Mouse (Mus musculus) myocyte (in vitro differentiated cells): ENCODE data around the gene Mgat3. TPM values are rescaled to one million over a fixed set of nuclear protein-coding genes. Genes with fewer than 3 reads are reported as not detected.

Experiments used
- H3K27me3 ChIP-seq: one replicate; pipeline ENCODE4 v1.6.1; 2011; ENCODE audit not compliant: control insufficient read depth, insufficient read depth, insufficient read length
- H3K36me3 ChIP-seq: one replicate; pipeline ENCODE4 v1.6.1; 2011; ENCODE audit not compliant: control insufficient read depth, insufficient read depth
- H3K4me2 ChIP-seq: one replicate; pipeline ENCODE4 v1.6.1; 2011; ENCODE audit warnings: low read depth, control low read depth
- H3K4me3 ChIP-seq: one replicate; pipeline ENCODE4 v1.5.1; 2011; ENCODE audit warnings: mild to moderate bottlenecking, control low read depth, moderate library complexity
- H3K79me2 ChIP-seq: one replicate; pipeline ENCODE4 v1.6.1; 2011; ENCODE audit not compliant: control insufficient read depth, insufficient read depth
- H3ac ChIP-seq: one replicate; pipeline ENCODE4 v1.6.1; 2011; ENCODE audit not compliant: control insufficient read depth, insufficient read length
- CEBPB ChIP-seq: IDR thresholded peaks from 2 replicates; pipeline ENCODE4 v1.6.1; 2011; ENCODE audit warnings: mild to moderate bottlenecking, moderate library complexity; ENCODE audit not compliant: poor library complexity, insufficient read depth, severe bottlenecking
- E2F4 ChIP-seq: IDR thresholded peaks from one replicate; pipeline ENCODE4 v1.6.1; 2011; ENCODE audit warnings: mild to moderate bottlenecking, control low read depth, moderate library complexity; ENCODE audit not compliant: insufficient read depth
- MAX ChIP-seq: IDR thresholded peaks from one replicate; pipeline ENCODE4 v1.6.1; 2011; ENCODE audit warnings: low read depth, mild to moderate bottlenecking, control low read depth
- MYOD1 ChIP-seq, 3 experiments: IDR thresholded peaks; one replicate each; pipeline ENCODE4 v1.6.1; 2011; ENCODE audit warnings: control low read depth in 2 of 3, low read depth in 2 of 3, mild to moderate bottlenecking in 2 of 3, moderate library complexity in 1 of 3; ENCODE audit not compliant: insufficient read length in 2 of 3, control insufficient read depth in 1 of 3
- MYOG ChIP-seq, 3 experiments: IDR thresholded peaks; one replicate each; pipeline ENCODE4 v1.6.1; 2011; ENCODE audit warnings: control low read depth in 2 of 3, low read depth in 2 of 3, mild to moderate bottlenecking in 2 of 3; ENCODE audit not compliant: insufficient read length in 2 of 3, control insufficient read depth in 1 of 3, insufficient read depth in 1 of 3
- POLR2A ChIP-seq: IDR thresholded peaks from one replicate; pipeline ENCODE4 v1.6.1; 2011; ENCODE audit warnings: low read depth, mild to moderate bottlenecking, control low read depth, moderate library complexity; ENCODE audit not compliant: insufficient read length
- POLR2AphosphoS2 ChIP-seq: IDR thresholded peaks from one replicate; pipeline ENCODE4 v1.6.1; 2011; ENCODE audit warnings: low read depth, control low read depth; ENCODE audit not compliant: insufficient read length
- REST ChIP-seq: IDR thresholded peaks from one replicate; pipeline ENCODE4 v1.6.1; 2011; ENCODE audit warnings: mild to moderate bottlenecking, control low read depth, moderate library complexity; ENCODE audit not compliant: insufficient read depth, insufficient read length
- SRF ChIP-seq: IDR thresholded peaks from one replicate; pipeline ENCODE4 v1.6.1; 2011; ENCODE audit warnings: low read depth; ENCODE audit not compliant: control insufficient read depth, insufficient read length
- TCF12 ChIP-seq: IDR thresholded peaks from one replicate; pipeline ENCODE4 v1.6.1; 2011; ENCODE audit warnings: mild to moderate bottlenecking, control low read depth; ENCODE audit not compliant: poor library complexity, insufficient read depth, severe bottlenecking
- TCF3 ChIP-seq: IDR thresholded peaks from one replicate; pipeline ENCODE4 v1.6.1; 2011; ENCODE audit warnings: low read depth, control low read depth; ENCODE audit not compliant: insufficient read length
- USF1 ChIP-seq: IDR thresholded peaks from one replicate; pipeline ENCODE4 v1.6.1; 2011; ENCODE audit warnings: low read depth, mild to moderate bottlenecking, control low read depth, moderate library complexity
- polyA plus RNA-seq: library from polyadenylated mRNA; unstranded; fragments of >200 nt; fragmentation: generic; extraction: Trizol; gene quantifications from one replicate; pipeline ENCODE4 v1.2.1, GENCODE M21; 2012; ENCODE audit warnings: missing spikeins

Gene Mgat3
- polyA plus RNA-seq, 1 experiment: 9.7 TPM

GRCm38 (mm10) chr15:80216480-80216820, 42.9 kb downstream of the Mgat3 start:
- H3K27me3 ChIP-seq: no peaks in the 10 kb centered on the region
- H3ac ChIP-seq: no peak overlapping the region
- H3K36me3 ChIP-seq: no peaks in the 10 kb centered on the region
- no peak overlapping the region for H3K4me3 ChIP-seq
- no peak overlapping the region for H3K4me2 ChIP-seq
- no peaks in the 10 kb centered on the region for H3K79me2 ChIP-seq
- TF ChIP-seq MAX (no peak), REST (no peak), CEBPB (no peak), E2F4 (no peak), USF1 (no peak), POLR2A (no peak), POLR2AphosphoS2 (no peak), MYOG (IDR thresholded peaks at IDR 0.05; ENCODE audit: control insufficient read depth in 1 of 3, insufficient read depth in 1 of 3, insufficient read length in 2 of 3, low read depth in 2 of 3) (no peak), SRF (no peak), TCF3 (no peak)

DNA sequence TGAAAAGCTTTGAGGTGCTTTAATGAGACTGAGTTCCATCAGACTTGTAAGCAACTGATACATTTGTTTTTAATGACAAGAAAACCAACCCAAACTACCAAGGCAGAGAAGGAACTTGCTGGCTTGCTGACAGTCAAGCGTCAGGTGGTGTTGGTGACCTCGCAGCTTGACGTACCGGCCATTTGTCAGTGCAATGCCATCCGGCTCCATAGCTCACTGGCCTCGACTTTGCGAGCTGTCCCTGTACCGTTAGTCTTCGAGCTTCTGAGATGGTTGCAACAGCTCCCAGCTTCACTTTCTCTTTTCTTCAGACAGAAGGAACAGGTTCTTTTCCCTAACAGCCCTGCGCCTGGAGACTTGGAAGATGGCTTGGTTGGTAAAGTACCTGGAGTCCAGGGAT, 44.0 kb downstream of the Mgat3 start:
- no peaks in the 10 kb centered on the region for H3K79me2 ChIP-seq
- H3K27me3 ChIP-seq: no peaks in the 10 kb centered on the region
- no peak overlapping the region for H3ac ChIP-seq
- H3K36me3 ChIP-seq: no peaks in the 10 kb centered on the region
- no peak for TF ChIP-seq SRF
- TF ChIP-seq MYOG (IDR thresholded peaks at IDR 0.05; ENCODE audit: control insufficient read depth in 1 of 3, insufficient read depth in 1 of 3, insufficient read length in 2 of 3, low read depth in 2 of 3): no peak
- TF ChIP-seq USF1: no peak
- no peak for TF ChIP-seq CEBPB
- TF ChIP-seq POLR2AphosphoS2: no peak
- TF ChIP-seq POLR2A: no peak
- TF ChIP-seq TCF12: no peak
- TF ChIP-seq MAX: no peak
- TF ChIP-seq REST: no peak
- no peak for TF ChIP-seq MYOD1 (IDR thresholded peaks at IDR 0.05; ENCODE audit: control insufficient read depth in 1 of 3, insufficient read length in 2 of 3, low read depth in 2 of 3)
- TF ChIP-seq E2F4: no peak
- no peak for TF ChIP-seq TCF3
- H3K4me2 ChIP-seq: no peak overlapping the region
- no peak overlapping the region for H3K4me3 ChIP-seq

- Histone ChIP-seq H3K4me3 (peak overlapping the region; percentile 3), H3K27me3 (no peaks in the 10 kb centered on the region), H3K79me2 (no peaks in the 10 kb centered on the region), H3ac (no peak overlapping the region), H3K4me2 (peak overlapping the region; percentile 73), H3K36me3 (no peaks in the 10 kb centered on the region)
- TF ChIP-seq TCF3: no peak
- TF ChIP-seq REST: no peak
- peak; percentile 50 for TF ChIP-seq POLR2A
- TF ChIP-seq MYOD1 (IDR thresholded peaks at IDR 0.05; ENCODE audit: control insufficient read depth in 1 of 3, insufficient read length in 2 of 3, low read depth in 2 of 3): no peak
- no peak for TF ChIP-seq MYOG (IDR thresholded peaks at IDR 0.05; ENCODE audit: control insufficient read depth in 1 of 3, insufficient read depth in 1 of 3, insufficient read length in 2 of 3, low read depth in 2 of 3)
- peak; percentile 62 for TF ChIP-seq POLR2AphosphoS2
- no peak for TF ChIP-seq E2F4
- TF ChIP-seq USF1: no peak
- no peak for TF ChIP-seq CEBPB
- TF ChIP-seq MAX: peak; percentile 26
- no peak for TF ChIP-seq TCF12
These were observed 45.7 kb downstream of the Mgat3 start for GRCm38 (mm10) chr15:80219211-80219610.

DNA sequence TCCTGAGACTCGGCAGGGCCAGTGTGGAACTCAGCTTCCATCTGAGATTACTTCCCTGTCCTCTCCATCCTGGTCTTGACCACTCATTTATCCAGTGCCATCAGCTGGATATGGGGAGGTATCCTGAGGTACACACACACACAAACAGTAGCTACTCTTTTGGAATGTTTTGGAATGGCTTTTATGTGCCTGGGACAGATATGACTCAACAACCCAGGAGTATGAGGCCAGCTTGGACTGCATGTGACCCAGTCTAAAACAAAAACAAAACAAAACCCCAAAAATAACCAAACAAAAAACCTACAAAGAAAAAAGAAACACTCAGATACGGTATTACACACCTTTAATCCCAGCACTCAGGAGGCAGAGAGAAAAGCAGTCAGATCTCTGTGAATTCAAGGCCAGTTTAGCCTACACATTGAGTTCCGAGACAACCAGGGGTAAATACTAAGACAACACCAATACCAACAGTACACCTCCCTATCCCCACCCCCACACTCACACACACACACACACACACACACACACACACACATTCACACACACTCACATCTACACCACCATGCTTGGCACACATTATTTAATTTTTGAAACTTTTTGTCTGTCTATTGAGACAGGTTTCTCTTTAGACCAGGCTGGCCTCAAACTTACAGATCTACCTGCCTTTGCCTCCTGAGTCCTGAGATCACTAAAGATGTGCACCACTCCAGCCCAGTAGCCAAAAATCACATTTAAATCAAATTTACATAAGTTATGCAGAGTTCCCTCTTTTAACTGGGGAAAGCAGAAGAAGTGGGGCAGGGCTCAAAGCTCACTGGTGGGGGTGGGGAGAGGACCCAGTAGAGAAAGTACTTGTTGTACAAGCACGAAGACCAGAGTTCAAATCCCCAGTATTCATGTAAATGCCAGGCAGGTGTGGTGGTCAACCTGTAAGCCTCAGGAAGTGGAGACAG, 46.5 kb downstream of the Mgat3 start:
- peak overlapping the region; percentile 3 for H3K4me3 ChIP-seq
- no peaks in the 10 kb centered on the region for H3K79me2 ChIP-seq
- peak overlapping the region; percentile 73 for H3K4me2 ChIP-seq
- H3ac ChIP-seq: no peak overlapping the region
- no peaks in the 10 kb centered on the region for H3K27me3 ChIP-seq
- no peaks in the 10 kb centered on the region for H3K36me3 ChIP-seq
- TF ChIP-seq MYOD1 (IDR thresholded peaks at IDR 0.05; ENCODE audit: control insufficient read depth in 1 of 3, insufficient read length in 2 of 3, low read depth in 2 of 3) (no peak), MAX (no peak), TCF3 (no peak), POLR2AphosphoS2 (no peak), USF1 (peak; percentile 75), POLR2A (no peak), CEBPB (0 out of 2 replicates have a peak, but pooled peaks have one; percentile 35), E2F4 (no peak), SRF (no peak), REST (no peak), TCF12 (no peak), MYOG (IDR thresholded peaks at IDR 0.05; ENCODE audit: control insufficient read depth in 1 of 3, insufficient read depth in 1 of 3, insufficient read length in 2 of 3, low read depth in 2 of 3) (no peak)
